ENCODE assay signal across 9 mouse cellular contexts in genomic region chr7:111014893-111015292, GRCm38 (mm10). TPM values are rescaled to one million over a fixed set of nuclear protein-coding genes. Genes with fewer than 3 reads are reported as not detected.
DNase-seq lines count a peak whose midpoint lies in the region; ATAC-seq and TF ChIP-seq lines count a peak whose summit lies in the region.
"Had no signal": no experiment of that assay in that cellular context is flagged by ENCODE, and none has a peak within 500 bp of the region (broad histone marks: within the 10 kb centered on the region; RNA-seq: fewer than 3 reads in every experiment).

No protein-coding gene starts in this region.

- H3K27me3 ChIP-seq in forebrain, embryonic 11.5 days (ENCODE audit: control insufficient read depth, insufficient read depth, low read length), result no peaks in the 10 kb centered on the region
- H3K27me3 ChIP-seq in heart, postnatal 0 days (ENCODE audit: control insufficient read depth, insufficient read depth, low read length), result no peaks in the 10 kb centered on the region
- 0 out of 2 replicates have a peak, but pooled peaks cover 4% of the 10 kb centered on the region for H3K27me3 ChIP-seq in liver, embryonic 15.5 days
- H3K27me3 ChIP-seq in neural tube, embryonic 13.5 days, result no peaks in the 10 kb centered on the region

- no peak overlapping the region for H3K9ac ChIP-seq in forebrain, embryonic 11.5 days (ENCODE audit: low read length)
- no peak overlapping the region for H3K9ac ChIP-seq in heart, postnatal 0 days (replicated peaks; ENCODE audit: low read depth, low read length)
- no peak overlapping the region for H3K9ac ChIP-seq in liver, embryonic 15.5 days
- no peak overlapping the region for H3K9ac ChIP-seq in neural tube, embryonic 13.5 days

- no peaks in the 10 kb centered on the region for H3K4me1 ChIP-seq in forebrain, embryonic 11.5 days (replicated peaks; ENCODE audit: control insufficient read depth, insufficient read depth, low read length)
- H3K4me1 ChIP-seq in heart, postnatal 0 days (ENCODE audit: control insufficient read depth, insufficient read depth), result no peaks in the 10 kb centered on the region
- peaks cover 17% of the 10 kb centered on the region for H3K4me1 ChIP-seq in liver, embryonic 15.5 days (replicated peaks)
- H3K4me1 ChIP-seq in neural tube, embryonic 13.5 days (replicated peaks), result no peaks in the 10 kb centered on the region

- H3K27ac ChIP-seq in forebrain, embryonic 11.5 days (ENCODE audit: low read depth, low read length), result no peak overlapping the region
- H3K27ac ChIP-seq in heart, postnatal 0 days (ENCODE audit: low read depth), result no peak overlapping the region
- no peak overlapping the region for H3K27ac ChIP-seq in liver, embryonic 15.5 days (replicated peaks)
- H3K27ac ChIP-seq in neural tube, embryonic 13.5 days (replicated peaks), result no peak overlapping the region

- 25% methylated on average over 5 of the region's 5 CpGs for WGBS in forebrain, embryonic 11.5 days
- WGBS in heart, postnatal 0 days, result 6% methylated on average over 5 of the region's 5 CpGs
- WGBS in liver, embryonic 15.5 days (ENCODE audit: insufficient replicate concordance), result 10% methylated on average over 5 of the region's 5 CpGs
- 34% methylated on average over 5 of the region's 5 CpGs for WGBS in neural tube, embryonic 13.5 days

- no peaks in the 10 kb centered on the region for H3K9me3 ChIP-seq in forebrain, embryonic 11.5 days (ENCODE audit: control insufficient read depth, low read length)
- no peaks in the 10 kb centered on the region for H3K9me3 ChIP-seq in heart, postnatal 0 days (replicated peaks; ENCODE audit: control insufficient read depth, low read length)
- H3K9me3 ChIP-seq in liver, embryonic 15.5 days (replicated peaks), result no peaks in the 10 kb centered on the region
- H3K9me3 ChIP-seq in neural tube, embryonic 13.5 days, result no peaks in the 10 kb centered on the region

- peak; percentile 98 for TF ChIP-seq CTCF in heart, postnatal 0 days (IDR thresholded peaks at IDR 0.05; ENCODE audit: low read depth)

- TF ChIP-seq EP300 in heart, postnatal 0 days (IDR thresholded peaks at IDR 0.05; ENCODE audit: low read depth), result no peak

- peak; percentile 93 for DNase-seq in CD4-positive, CD25-positive, alpha-beta regulatory T cell, adult 2 months (ENCODE audit: low read depth, low spot score)
- DNase-seq in brain, embryonic 18.5 days (ENCODE audit: low read depth, low spot score), result peak; percentile 57
- DNase-seq in forebrain, embryonic 11.5 days (ENCODE audit: low spot score), result peak; percentile 94
- peak; percentile 89 for DNase-seq in heart, postnatal 0 days (ENCODE audit: low spot score)
- peak; percentile 86 to 95 for DNase-seq in kidney, postnatal 36 days
- peak; percentile 64 for DNase-seq in telencephalon, adult 2 months (ENCODE audit: low read depth, low spot score)

- ATAC-seq in forebrain, embryonic 11.5 days (replicated peaks; ENCODE audit: low FRiP score), result peak; percentile 71
- ATAC-seq in heart, postnatal 0 days (ENCODE audit: insufficient read depth, low read depth), result peak; percentile 75
- peak; percentile 71 for ATAC-seq in liver, embryonic 15.5 days (ENCODE audit: insufficient read depth)
- peak; percentile 84 for ATAC-seq in neural tube, embryonic 13.5 days (ENCODE audit: low read depth)

- no peaks in the 10 kb centered on the region for H3K36me3 ChIP-seq in forebrain, embryonic 11.5 days (ENCODE audit: control insufficient read depth, insufficient read depth, low read length)
- H3K36me3 ChIP-seq in heart, postnatal 0 days (replicated peaks; ENCODE audit: control insufficient read depth, insufficient read depth, low read length), result no peaks in the 10 kb centered on the region
- no peaks in the 10 kb centered on the region for H3K36me3 ChIP-seq in liver, embryonic 15.5 days (replicated peaks)
- no peaks in the 10 kb centered on the region for H3K36me3 ChIP-seq in neural tube, embryonic 13.5 days

- H3K4me3 ChIP-seq in forebrain, embryonic 11.5 days (ENCODE audit: low read depth, low read length), result no peak overlapping the region
- H3K4me3 ChIP-seq in heart, postnatal 0 days (ENCODE audit: low read depth, low read length), result no peak overlapping the region
- H3K4me3 ChIP-seq in liver, embryonic 15.5 days (replicated peaks), result no peak overlapping the region
- no peak overlapping the region for H3K4me3 ChIP-seq in neural tube, embryonic 13.5 days
- H3K4me3 ChIP-seq: erythroblast, embryonic 14.5 days had no signal

- H3K4me2 ChIP-seq in forebrain, embryonic 11.5 days (ENCODE audit: low read depth, low read length, severe bottlenecking), result no peak overlapping the region
- H3K4me2 ChIP-seq in heart, postnatal 0 days (ENCODE audit: low read depth, low read length), result no peak overlapping the region
- H3K4me2 ChIP-seq in liver, embryonic 15.5 days, result no peak overlapping the region
- no peak overlapping the region for H3K4me2 ChIP-seq in neural tube, embryonic 13.5 days

RNA-seq across cellular contexts. Expression of gene Ctr9, which starts 13.9 kb away (rescaled TPM):
- polyA plus RNA-seq in forebrain, embryonic 11.5 days (2014; fragmentation: Nextera tagmentation; extraction: Ambion mirVana), result 78.9 and 85.3 TPM in 2 replicates
- total RNA-seq in heart, postnatal 0 days (2014; rRNA removed; ENCODE audit: low replicate concordance), result 11.6 and 17.0 TPM in 2 replicates
- polyA plus RNA-seq in heart, postnatal 0 days (2015; fragmentation: Nextera tagmentation; extraction: Ambion mirVana), result 26.2 and 30.4 TPM in 2 replicates
- polyA plus RNA-seq in liver, embryonic 15.5 days (2015; fragmentation: Nextera tagmentation; extraction: Ambion mirVana), result 21.8 and 22.3 TPM in 2 replicates
- 87.8 and 91.8 TPM in 2 replicates for polyA plus RNA-seq in neural tube, embryonic 13.5 days (2015; fragmentation: Nextera tagmentation; extraction: Ambion mirVana)

RNA-seq across cellular contexts. Expression of gene Mrvi1, which starts 32.6 kb away (rescaled TPM):
- polyA plus RNA-seq in forebrain, embryonic 11.5 days (2014; fragmentation: Nextera tagmentation; extraction: Ambion mirVana), result 1.6 and 1.7 TPM in 2 replicates
- total RNA-seq in heart, postnatal 0 days (2014; rRNA removed; ENCODE audit: low replicate concordance), result 6.5 and 7.6 TPM in 2 replicates
- 3.1 and 3.5 TPM in 2 replicates for polyA plus RNA-seq in heart, postnatal 0 days (2015; fragmentation: Nextera tagmentation; extraction: Ambion mirVana)
- polyA plus RNA-seq in liver, embryonic 15.5 days (2015; fragmentation: Nextera tagmentation; extraction: Ambion mirVana), result 4.0 and 4.3 TPM in 2 replicates
- polyA plus RNA-seq in neural tube, embryonic 13.5 days (2015; fragmentation: Nextera tagmentation; extraction: Ambion mirVana), result 1.5 and 1.6 TPM in 2 replicates
